Mouse (Mus musculus): ENCODE measurements around the gene Bbs5.

DNA sequence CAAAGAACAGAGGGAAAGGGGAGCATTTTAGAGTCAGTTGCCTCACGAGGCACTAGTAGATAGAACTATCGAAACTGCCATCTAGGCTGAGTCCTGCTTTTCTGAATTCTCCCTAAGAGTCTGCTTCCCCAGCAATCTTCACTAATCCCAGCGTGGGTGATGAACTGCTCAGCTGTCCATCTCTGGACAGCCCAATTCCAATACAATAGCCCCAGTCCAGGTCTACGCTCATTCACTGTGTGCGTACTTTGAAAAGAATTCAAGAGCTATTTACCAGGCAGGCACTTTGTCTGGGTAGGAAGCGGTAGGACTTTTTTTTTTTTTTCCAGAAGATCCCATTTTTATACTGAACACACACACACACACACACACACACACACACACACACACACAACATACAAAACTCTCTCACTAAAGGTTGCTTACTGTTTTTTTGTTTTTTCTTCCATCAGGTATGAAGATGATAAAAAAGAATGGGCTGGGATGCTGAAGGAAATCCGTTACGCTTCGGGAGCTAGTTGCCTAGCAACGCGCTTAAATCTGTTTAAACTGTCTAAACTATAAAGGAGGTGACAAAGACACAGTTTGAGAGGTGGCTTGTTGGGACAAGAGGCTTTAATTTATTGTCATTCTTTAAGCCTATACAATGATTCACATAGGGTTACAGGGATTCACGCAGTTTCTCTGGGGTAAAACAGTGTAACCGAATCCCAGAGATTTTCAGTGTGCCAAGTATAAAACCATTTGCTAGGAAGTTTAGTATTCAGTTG is 36.2 kb downstream of the Bbs5 start:
- TF ChIP-seq HCFC1 (IDR thresholded peaks at IDR 0.05; ENCODE audit: borderline replicate concordance, insufficient read depth, low read length) (no peak), CHD2 (IDR thresholded peaks at IDR 0.05; ENCODE audit: low read depth, low read length) (no peak)
